Mouse (Mus musculus) testis, adult 2 months (tissue): ENCODE results near the gene Nme1. TPM values are rescaled to one million over a fixed set of nuclear protein-coding genes. Genes with fewer than 3 reads are reported as not detected.

Experiments used
- H3K27ac ChIP-seq: fragments of 200-500 bp; 2 replicates; pipeline ENCODE4 v1.5.1; 2012; ENCODE audit warnings: low read depth, low read length; ENCODE audit not compliant: control insufficient read depth, insufficient read depth
- H3K27me3 ChIP-seq: fragments of 200-500 bp; 2 replicates; pipeline ENCODE4 v1.6.1; 2012; ENCODE audit warnings: mild to moderate bottlenecking, low read length, moderate library complexity; ENCODE audit not compliant: control insufficient read depth, insufficient read depth
- H3K36me3 ChIP-seq: fragments of 200-500 bp; 2 replicates; pipeline ENCODE4 v1.6.1; 2012; ENCODE audit warnings: mild to moderate bottlenecking, low read length; ENCODE audit not compliant: control insufficient read depth, insufficient read depth
- H3K4me1 ChIP-seq: fragments of 200-500 bp; 2 replicates; pipeline ENCODE4 v1.6.1; 2012; ENCODE audit warnings: low read length; ENCODE audit not compliant: control insufficient read depth, insufficient read depth
- H3K4me3 ChIP-seq: fragments of 200-500 bp; 2 replicates; pipeline ENCODE4 v1.5.1; 2012; ENCODE audit warnings: low read depth, mild to moderate bottlenecking, low read length, moderate library complexity, mixed read lengths; ENCODE audit not compliant: control insufficient read depth
- CTCF ChIP-seq: fragments of 200-500 bp; IDR thresholded peaks from 2 replicates; pipeline ENCODE4 v1.5.1; 2012; ENCODE audit warnings: low read depth, mild to moderate bottlenecking, inconsistent platforms, low read length, moderate library complexity; ENCODE audit not compliant: control insufficient read depth, insufficient read depth, insufficient replicate concordance
- POLR2A ChIP-seq: fragments of 200-500 bp; IDR thresholded peaks from 2 replicates; pipeline ENCODE4 v1.6.1; 2012; ENCODE audit warnings: low read depth, mild to moderate bottlenecking, inconsistent platforms, low read length, moderate library complexity; ENCODE audit not compliant: control insufficient read depth
- polyA plus RNA-seq: library from polyadenylated mRNA; depleted of rRNA; stranded (reverse); fragments of >200 nt; gene quantifications from 2 replicates; pipeline ENCODE4 v1.2.3, GENCODE M21; 2012; rRNA removed

The Nme1 gene
- polyA plus RNA-seq = 51.5 and 54.6 TPM in 2 replicates

- Histone ChIP-seq H3K36me3 (no peaks in the 10 kb centered on the region; the same call in 1 of the 2 replicates), H3K27ac (peak within 1 kb of the TSS; percentile 80), H3K27me3 (no peaks in the 10 kb centered on the region), H3K4me1 (no peaks in the 10 kb centered on the region; the same call in none of the 2 replicates), H3K4me3 (peak within 1 kb of the TSS; percentile 97)
- TF ChIP-seq POLR2A (peak; percentile 51; the same call in 1 of the 2 replicates), CTCF (peak; percentile 69; the same call in 1 of the 2 replicates)
Measured at GRCm38 (mm10) chr11:93968005-93968847, at the start of gene Nme1, which contains the start of gene Gm20390. Gene Nme1, minus strand, starts transcription at chr11:93968521. Gene Gm20390, minus strand, starts transcription at chr11:93968293.

DNA sequence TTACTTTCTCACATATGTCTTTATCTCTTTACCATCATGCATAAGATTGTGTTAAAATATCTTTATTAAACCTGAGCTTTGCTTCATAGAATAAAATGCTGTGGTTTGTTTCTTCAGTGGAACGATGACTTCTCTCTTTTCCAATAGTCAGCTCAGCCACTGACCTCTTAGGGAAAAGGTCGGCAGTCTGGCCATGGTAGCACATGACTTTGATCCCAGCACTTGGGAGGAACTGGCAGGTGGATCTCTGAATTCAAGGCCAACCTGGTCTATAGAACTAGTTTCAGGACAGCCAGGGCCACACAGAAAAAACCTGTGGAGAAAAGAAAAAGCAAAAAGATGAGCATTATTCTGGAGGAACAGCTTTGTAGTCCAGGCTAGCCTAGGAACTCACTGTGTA is 35.0 kb upstream of the Nme1 start:
- Histone ChIP-seq H3K36me3 (no peaks in the 10 kb centered on the region; the same call in none of the 2 replicates), H3K4me3 (no peak overlapping the region), H3K27ac (no peak overlapping the region), H3K4me1 (no peaks in the 10 kb centered on the region), H3K27me3 (no peaks in the 10 kb centered on the region)
- TF ChIP-seq POLR2A (no peak), CTCF (no peak)

DNA sequence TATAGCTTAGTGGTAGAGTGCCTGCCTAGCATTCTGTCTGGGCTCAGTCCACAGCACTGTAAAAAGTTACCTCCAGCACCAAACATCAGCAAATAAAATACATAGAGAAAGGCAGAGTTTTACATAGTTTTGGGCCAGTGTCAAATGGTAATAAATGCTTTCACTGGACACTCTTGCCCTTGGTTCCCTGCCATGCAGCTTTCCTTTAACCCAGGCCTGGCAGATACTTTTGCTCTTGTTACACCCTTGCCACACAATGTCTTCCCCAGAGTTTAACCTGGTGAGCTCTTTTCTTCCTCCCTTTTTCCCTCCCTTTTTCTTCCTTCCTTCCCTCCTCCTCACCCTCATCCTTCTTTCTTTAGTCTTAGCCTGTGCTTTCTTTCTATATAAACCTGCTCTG is 31.0 kb upstream of the Nme1 start:
- peak overlapping the region; percentile 18; the same call in 1 of the 2 replicates for H3K4me3 ChIP-seq
- TF ChIP-seq POLR2A = no peak
- TF ChIP-seq CTCF = no peak

DNA sequence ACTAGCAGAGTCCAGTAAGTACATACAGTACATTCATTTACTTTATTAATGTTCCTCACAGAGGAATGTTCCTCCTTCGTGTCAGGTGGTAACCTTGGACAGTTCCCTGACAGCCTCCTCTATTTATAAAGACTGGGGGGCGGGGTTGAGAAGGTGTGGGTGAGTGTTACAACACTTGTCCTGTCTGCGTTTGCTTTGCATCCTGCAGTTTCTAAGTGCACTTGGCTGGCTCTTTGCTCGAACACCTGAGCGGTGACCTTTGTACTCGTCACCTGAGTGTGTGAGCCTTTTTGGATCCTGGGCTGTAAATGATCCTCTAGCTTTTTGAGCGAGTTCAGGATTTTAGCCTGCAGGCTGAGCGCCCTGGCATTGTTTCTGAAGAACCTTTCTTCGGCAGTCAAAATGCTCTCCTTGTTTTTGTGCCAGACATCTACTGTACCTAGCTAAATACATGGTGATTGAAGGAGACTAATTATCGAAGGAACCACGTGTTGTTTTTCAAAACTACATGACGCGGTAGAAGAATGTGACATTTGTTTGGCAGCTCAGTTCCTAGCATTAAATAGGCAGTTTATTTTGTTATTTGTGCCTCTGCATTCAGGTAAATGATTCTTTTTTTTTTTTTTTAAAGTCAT is 28.9 kb upstream of the Nme1 start:
- Histone ChIP-seq H3K36me3 (no peaks in the 10 kb centered on the region; the same call in none of the 2 replicates), H3K27me3 (no peaks in the 10 kb centered on the region), H3K4me3 (peak overlapping the region; percentile 88), H3K27ac (peak overlapping the region; percentile 93), H3K4me1 (no peaks in the 10 kb centered on the region)
- TF ChIP-seq POLR2A (no peak), CTCF (no peak)

More for the DNA sequence above, 31.0 kb upstream of the Nme1 start:
- no peak overlapping the region for H3K27ac ChIP-seq
- no peaks in the 10 kb centered on the region for H3K27me3 ChIP-seq
- H3K4me1 ChIP-seq = no peaks in the 10 kb centered on the region
- H3K36me3 ChIP-seq = no peaks in the 10 kb centered on the region; the same call in none of the 2 replicates

- no peak for TF ChIP-seq CTCF
- TF ChIP-seq POLR2A = no peak
Measured at GRCm38 (mm10) chr11:93996306-93997140, 28.2 kb upstream of the Nme1 start.

DNA sequence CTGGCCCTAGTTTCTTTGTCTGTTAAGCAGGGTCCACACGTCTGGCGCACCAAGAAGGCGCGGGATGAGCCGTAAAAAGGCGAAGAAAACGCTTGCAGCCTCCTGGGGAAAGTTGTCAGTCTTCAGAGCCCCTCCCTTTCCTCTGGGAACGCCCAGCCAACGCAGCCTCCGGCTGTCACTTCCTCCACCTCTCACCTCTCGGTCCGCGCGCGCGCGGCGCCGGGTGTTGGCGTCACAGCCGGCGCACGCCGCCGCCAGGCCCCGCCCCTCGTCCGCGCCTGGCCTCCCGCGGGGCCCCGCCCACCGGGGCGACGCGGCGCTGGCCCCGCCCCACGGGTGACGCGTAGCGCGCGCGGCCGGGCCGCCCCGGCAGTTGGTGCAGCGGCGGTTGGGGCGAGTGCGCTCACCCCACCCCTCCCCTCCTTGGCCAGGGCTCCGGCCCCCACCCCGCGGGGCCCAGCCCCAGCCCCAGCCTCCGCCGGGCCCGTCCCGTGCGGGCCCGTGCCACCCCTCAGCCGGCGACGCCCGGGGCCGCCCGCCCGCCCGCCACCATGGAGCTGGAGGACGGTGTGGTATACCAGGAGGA is 27.5 kb upstream of the Nme1 start, which contains the start of gene Spag9:
Gene Spag9 (plus strand): TSS at position 372 of the 586 bp plus-strand sequence.
- Histone ChIP-seq H3K36me3 (no peaks in the 10 kb centered on the region; the same call in none of the 2 replicates), H3K27ac (peak within 1 kb of the TSS; percentile 93), H3K4me1 (no peaks in the 10 kb centered on the region), H3K27me3 (no peaks in the 10 kb centered on the region), H3K4me3 (peak within 1 kb of the TSS; percentile 88)
- peak; percentile 88 for TF ChIP-seq POLR2A
- TF ChIP-seq CTCF = no peak

More at GRCm38 (mm10) chr11:93996306-93997140, 28.2 kb upstream of the Nme1 start:
- H3K27me3 ChIP-seq = no peaks in the 10 kb centered on the region
- H3K27ac ChIP-seq = peak overlapping the region; percentile 93
- H3K36me3 ChIP-seq = no peaks in the 10 kb centered on the region; the same call in none of the 2 replicates
- H3K4me1 ChIP-seq = no peaks in the 10 kb centered on the region
- peak overlapping the region; percentile 88 for H3K4me3 ChIP-seq

- no peaks in the 10 kb centered on the region; the same call in none of the 2 replicates for H3K36me3 ChIP-seq
- H3K27me3 ChIP-seq = no peaks in the 10 kb centered on the region
- peak overlapping the region; percentile 86 for H3K4me3 ChIP-seq
- no peaks in the 10 kb centered on the region for H3K4me1 ChIP-seq
- TF ChIP-seq POLR2A (peak; percentile 52; the same call in 1 of the 2 replicates), CTCF (no peak)
- H3K27ac ChIP-seq = peak overlapping the region; percentile 87
Measured at GRCm38 (mm10) chr11:93995111-93995719, 26.9 kb upstream of the Nme1 start.
